Mouse (Mus musculus) liver (tissue): ENCODE results near the gene Afap1l2.

Experiments
- DNase-seq: peaks from one replicate; pipeline ENCODE4 v3.0.0-alpha.2; 2020; ENCODE audit warnings: mixed read lengths

Afap1l2 gene

GRCm38 (mm10) chr19:56873816-56874600 is 134.0 kb downstream of the Afap1l2 start, which contains the start of gene Vwa2:
TSS of gene Vwa2 (plus strand) at chr19:56874249.
- DNase-seq = peak; percentile 10

GRCm38 (mm10) chr19:56867701-56868100 is 140.3 kb downstream of the Afap1l2 start:
- DNase-seq = no peak
